Mouse (Mus musculus): ENCODE measurements at regions not wholly inside any gene's neighbourhood (a gene's known extent, or its start where the extent isn't known, plus 50 kb on each side); places are given as distances from the start of the nearest gene placed in this dataset.
"Not testable (repeated sequence)": the region's sequence is repeated elsewhere in the genome, so short reads cannot be mapped to it uniquely, and the experiment has no call there.

DNA sequence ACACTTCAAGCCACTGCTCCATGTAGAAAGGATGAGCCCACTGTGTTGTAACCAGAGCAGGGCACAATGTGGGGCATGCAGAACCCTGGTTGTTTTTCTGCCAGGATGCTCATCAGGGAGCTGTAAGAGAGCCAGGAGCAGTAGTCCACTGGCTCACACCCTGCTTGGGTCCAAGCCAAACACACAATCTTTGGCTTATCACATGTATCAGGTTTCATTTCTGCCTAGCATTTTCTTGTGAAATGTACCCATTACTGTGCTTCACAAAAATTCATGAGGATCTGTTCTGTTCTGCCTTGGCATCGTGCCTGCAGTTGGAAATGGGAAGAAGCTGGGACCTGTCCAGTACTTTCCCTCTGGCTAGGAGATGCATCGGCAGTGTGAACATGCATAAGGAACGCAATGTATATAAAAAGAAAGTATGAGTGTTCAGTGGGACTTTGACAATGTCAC, 491.6 kb upstream of the Igfbp3 start:
- peak; percentile 81 to 87 for DNase-seq

DNA sequence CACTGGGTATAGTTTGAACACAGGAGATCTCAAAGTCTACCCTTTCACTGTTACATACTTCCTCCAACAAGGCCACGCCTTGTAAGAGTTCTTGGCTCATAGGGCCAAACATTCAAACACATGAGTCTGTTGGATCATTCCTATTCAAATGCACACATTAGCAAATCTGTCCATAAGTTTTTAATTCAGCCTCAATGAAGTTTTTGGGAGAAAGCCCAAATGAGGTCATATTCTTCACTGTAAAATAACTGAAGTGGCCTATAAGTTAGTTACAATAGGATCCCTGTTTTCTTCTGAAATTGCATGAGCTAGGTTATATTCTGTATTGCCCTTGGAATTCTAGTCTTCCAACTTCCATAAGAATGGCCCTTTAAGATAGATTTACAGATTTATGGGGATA, 483.9 kb upstream of the Igfbp3 start:
- DNase-seq: no peak

DNA sequence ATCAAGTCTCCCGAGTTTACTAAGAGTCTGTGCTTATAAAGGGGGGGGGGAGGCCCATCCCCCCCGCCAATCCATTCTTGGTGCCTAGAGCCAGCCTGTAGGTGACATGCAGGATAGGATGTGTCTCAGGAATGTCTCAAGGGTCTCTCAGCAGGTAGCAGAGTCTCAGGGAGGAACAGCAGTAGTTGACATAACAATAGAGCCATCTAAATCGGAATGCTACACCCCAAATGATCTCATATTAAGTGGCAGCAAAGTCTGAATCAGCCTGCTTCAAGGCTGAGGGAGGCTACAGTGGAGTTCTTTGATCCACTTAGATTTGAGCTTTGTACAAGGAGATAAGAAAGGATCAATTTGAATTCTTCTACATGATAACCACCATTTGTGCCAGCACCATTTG, 476.0 kb upstream of the Igfbp3 start:
- not testable (repeated sequence) for DNase-seq

DNA sequence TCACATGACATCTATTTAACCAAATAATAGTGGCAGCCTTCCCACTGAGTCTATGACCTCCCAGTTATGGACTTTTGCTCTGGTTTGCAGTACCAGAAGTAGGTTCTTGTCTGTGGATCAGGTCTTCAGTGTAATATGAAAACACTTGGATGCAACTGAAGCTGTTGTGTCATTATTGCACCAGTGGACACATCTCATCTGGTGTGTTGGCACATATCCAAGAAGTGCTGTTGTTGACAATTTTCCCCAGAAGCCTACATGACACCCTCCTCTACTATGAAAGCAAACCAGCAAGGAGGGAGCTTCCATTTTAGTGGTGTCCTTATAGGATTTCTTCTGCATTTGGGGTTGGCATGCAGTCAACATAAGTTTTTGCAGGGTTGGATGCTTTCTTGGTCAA, 459.1 kb upstream of the Igfbp3 start:
- no peak for DNase-seq

DNA sequence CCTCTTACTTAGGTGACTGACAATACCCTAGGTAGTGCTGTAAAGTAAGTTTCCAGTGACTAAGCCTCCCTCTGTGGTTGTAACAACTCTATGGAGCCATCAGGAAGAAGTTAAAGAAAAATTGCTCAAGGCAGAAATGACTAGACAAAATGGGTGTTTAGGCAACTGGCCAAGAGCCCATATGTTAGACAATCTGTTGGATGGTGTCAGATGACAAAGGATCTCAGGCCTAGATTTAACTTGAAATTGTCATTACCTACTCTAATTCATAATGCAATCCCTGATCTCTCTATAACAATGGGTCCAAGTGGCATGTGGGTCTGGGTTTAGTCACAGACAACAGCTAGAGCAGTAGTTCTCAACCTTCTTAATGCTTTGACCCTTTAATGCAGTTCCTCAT, 416.9 kb upstream of the Igfbp3 start:
- DNase-seq: peak; percentile 55 to 62

DNA sequence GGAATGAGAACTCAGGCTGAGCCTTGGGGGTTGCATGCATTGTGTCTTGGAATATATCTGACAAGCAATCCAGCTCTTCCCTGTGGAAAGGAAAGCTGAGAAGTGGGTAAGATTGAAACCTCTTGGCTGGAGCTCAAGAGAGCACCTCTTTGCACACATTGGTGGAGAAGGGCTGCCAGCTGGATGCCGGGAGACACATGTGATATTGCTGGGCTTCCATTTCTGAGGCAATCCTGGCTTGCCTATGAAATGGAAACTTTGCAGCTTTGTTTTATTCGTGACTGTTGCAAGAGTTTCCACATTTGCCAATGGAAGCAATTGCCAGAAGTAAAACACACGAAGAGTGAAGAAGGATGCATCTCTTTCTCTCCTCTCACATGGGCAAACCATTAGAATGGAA, 411.5 kb upstream of the Igfbp3 start:
- DNase-seq: no peak

DNA sequence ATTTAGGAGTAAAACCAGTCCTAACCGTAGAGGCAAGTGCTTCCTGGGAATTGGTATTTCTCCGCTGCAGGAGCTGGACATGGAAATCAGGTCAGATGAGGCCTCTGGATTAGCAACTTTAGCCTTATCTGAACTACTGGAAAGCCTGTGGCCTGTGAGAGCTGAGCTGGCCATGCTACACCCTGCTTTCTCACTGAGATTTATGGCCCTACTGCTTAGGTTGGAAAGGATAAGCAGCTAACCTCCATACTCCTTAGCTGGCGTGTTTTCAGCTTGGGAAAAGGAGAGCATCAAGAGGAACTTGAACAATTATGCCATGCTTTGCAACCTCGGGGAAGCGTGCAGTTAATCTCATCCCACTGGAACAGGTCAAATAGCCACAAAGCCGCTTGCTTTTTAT, 406.6 kb upstream of the Igfbp3 start:
- no peak for DNase-seq

DNA sequence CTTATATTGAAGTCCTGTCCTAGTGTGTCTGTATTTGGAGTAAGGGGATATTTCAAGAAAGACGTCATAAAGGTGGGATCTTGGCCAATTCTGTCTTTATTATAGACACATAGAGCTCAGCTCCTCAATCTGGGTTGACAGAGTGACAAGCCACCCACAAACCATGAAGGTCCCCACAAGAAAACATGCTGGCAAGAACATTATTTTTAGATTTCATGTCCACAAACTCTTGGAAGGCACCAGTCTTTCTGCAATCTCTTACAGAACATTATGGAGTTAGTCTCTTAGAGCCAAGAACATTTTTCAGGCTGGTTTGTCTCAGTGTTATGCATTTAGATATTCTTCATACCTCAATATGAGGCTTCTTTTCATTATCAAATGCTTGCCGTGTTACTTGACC, 397.0 kb upstream of the Igfbp3 start:
- DNase-seq: no peak

DNA sequence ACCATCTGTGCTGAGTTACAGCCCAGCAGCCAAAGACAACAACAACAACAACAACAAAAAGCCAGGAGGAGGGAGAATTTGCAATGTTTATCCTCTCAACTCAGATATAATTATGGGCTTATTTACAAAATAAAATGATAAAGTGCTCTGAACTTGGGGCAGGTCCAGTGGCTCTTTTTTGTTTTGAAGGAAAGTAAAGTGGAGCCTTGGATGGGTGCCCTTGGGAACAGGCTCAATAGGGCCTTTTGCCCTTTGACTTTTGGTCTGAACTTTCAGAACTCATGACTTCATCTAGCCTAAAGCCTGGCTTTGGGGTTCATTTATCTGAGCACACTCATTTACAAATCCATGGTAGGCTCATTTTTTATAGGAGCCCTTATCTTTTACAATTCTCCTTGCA, 396.2 kb upstream of the Igfbp3 start:
- DNase-seq: no peak

DNA sequence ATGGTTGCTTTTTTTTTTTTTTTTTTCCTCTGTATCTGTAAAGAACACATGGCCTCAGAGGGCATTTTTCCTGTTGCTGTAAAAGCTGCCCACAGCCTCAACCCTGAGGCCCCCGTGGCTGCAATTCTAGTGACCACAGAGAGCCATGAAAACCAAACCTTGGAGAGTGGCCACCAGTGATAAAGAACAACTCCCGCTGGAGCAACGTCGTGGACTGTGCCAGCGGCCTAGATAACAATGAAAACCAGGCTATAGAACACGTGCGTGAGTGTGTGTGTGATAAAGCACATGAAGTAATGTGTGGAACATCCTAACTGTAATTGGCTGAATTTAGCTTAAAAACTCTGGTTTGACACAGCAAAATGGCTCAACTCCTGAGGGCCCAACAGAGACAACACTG, 392.9 kb upstream of the Igfbp3 start:
- DNase-seq: no peak

DNA sequence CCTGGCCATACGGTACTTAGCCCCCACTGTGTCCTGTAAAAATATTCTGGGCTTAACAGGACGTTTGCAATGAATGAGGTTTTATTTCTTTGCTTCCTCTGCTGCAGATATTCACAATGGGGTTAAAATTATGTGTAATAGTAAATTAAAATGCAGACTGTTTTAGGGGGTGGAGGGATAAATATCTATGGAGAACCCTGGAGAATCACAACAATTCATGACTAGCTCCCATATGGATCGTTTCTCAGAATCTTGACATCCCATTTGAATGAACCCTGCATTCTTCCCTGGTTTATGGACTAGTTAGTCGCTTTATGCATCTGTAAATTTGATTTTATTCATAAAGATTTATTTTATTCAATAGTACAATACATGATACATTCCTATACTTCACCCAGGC, 378.3 kb upstream of the Igfbp3 start:
- DNase-seq: no peak

DNA sequence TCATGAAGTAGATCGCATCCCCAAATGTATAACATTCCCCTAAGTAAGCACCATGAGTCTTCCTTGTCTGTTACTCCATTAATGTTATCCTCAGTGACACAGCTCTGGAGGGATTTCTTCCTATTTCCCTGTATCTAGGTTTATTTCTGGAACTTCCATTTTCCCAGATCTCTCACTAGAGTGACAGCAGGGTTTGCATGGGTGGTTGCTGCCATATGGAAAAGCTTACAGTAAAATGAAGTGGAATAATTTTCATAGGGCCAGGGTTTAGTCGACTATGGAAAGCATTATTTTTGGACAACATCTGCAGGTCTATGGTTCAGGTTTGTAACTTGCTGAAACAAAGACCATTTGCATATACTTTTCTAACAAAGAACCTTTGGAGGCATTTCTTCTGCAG, 369.6 kb upstream of the Igfbp3 start:
- DNase-seq: no peak

DNA sequence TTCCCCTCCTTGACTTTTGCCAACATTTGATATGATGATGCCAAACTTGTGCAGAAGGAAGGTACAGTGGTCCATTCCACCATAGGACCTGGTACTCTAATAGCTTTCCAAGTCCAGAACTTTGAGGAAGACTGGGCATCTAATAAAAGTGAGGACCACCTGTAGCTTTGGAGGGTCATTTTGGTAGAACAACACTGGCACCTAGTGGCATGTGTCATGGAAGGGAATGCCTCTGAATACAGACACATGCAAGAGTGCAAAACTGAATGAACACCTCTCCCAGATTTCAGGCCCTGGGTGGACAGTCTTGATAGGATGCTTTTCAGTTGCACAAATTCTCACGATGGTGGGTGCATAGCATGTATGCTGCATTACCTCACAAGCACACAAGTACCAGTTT, 354.8 kb upstream of the Igfbp3 start:
- peak in 1 of 2 experiments; percentile 6 for DNase-seq

DNA sequence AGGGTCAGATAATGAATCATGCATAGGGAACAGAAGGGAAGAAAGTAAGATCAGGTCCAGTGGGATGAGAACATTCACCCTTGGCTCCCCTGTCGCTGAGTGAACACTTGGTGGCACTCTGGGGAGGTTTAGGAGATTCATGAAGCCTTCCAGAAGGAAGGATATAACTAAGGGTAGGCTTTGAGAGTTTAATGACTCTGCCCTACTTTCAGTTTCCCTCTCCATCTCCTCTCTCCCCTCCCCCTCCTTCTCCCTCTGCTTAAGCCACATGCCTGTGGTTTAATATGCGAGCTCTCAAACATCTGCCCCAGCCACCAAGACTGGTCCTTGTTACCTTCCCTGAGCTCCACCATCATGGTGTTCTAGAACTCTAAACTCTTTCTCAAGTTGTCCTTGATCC, 348.3 kb upstream of the Igfbp3 start:
- no peak for DNase-seq

DNA sequence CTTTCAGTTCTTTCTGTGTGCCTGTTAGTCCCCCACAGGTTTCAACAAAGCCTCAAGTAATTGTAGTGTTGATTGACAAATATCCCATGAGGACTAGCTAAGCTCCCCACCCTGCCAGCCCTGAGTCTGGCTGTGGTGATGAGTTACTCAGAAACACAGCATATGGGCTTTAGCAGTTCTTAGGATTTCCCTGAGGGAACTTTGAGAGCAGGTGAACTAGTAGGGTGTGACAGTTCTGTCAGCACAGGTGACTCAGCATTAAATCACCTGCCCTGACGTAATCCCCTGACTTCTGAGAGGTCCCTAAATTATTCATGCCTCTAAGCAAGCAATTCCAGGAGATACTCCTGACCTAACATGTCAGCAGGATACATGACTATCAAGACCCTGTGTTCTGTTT, 347.7 kb upstream of the Igfbp3 start:
- no peak for DNase-seq

DNA sequence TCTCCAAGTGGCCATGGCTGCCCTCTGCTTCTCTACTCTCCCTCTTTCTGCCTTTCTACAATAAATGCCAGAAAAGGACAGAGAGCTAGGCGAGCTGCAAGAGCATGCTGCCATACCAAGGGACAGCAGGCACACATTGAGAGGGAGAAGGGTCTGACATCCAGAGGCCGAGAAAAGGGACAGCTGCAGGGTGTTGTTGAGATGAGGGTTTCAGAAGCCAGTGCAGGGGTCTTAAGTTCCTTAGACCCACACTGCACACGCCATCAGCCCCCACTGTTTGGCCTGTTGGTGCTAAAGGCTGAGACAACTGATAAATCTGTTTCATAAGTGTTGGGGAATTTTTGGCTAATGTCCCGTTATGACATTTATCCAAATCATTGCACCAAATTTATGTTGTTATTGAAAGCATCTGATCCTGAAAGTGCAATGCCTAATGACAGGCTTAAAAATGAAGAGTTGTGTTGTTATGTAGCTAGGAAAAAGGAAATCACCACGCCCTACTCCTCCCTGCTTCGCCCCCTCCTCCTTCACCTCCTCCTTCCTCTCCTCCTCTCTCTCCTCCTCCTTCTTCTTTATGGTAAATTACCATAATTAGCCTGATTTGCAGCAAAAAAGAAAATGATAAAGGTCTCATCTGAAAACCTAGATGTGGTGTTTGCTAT, 342.0 kb upstream of the Igfbp3 start:
- DNase-seq: no peak

DNA sequence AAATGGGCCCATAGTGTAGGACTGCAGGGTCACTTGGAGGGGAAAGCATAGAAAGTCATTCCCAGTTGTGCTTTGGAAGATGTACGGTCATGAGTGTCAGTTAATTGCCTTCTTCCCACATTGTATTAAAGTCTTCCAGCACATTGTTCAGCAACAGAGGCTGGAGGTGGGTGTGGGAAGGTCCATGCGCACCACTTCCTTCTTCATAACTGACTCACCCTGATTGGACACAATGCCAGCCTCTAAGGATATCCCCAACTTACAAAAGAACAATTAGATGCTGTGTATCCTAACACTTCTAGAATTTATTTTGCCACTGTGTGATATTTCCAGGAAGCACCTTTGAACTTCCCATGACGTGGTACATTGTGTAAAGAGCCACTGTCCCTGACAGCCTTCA, 338.4 kb upstream of the Igfbp3 start:
- DNase-seq: no peak

DNA sequence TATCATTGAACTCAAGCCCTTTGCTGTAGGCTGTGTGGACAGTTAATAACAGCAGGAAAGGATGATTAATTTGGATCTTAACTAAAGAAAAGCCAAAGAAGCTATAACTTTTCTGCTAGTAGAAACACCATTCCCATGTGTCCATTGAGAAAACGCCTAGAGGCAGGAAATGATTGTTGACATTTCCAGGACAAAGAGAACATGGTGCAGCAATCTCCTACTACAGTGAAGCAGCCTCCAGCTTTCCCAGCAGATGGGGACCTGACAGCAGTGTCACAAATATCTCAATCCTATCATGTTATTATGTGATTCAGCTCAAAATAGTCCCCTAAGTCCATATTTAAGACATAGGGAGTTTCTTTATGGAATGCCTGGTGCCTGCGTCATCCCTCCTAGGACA, 334.1 kb upstream of the Igfbp3 start:
- no peak for DNase-seq

DNA sequence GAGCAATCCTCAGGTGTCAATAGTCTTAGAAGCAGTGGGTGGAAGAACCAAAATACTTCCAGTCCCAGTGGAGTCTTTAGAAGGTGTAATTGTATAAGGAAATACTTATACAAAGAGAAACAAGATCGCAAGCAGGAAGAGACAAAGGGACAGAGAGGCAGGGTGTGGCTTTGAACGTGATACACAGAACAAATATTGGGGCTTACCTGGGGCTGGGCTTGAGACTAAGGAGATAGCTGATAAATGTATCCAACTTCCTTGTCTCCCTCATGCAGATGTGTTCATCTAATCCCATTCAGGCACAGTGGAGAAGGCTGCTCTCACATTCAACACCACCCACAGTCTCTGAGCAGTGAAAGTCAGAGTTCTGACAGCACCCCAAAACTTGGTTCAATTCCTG, 331.9 kb upstream of the Igfbp3 start:
- no peak for DNase-seq

DNA sequence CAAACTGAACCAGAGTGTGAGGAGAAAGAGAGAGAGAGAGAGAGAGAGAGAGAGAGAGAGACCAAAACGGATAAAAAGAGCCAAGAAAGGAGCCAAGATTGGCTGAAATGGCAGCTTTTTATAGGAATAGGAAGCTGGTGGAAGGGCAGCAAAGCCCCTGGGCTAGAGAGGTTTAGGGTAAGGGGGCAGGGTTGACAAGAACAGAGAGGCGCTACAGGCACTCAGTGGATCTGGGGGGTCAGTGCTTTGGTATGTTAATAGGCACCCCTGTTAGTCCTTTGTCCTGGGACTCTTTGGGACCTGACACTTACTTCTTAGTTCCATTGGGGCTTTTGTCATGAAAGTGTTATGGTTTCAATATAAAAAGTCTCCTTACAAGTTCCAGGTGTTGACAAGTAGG, 320.9 kb upstream of the Igfbp3 start:
- DNase-seq: no peak

DNA sequence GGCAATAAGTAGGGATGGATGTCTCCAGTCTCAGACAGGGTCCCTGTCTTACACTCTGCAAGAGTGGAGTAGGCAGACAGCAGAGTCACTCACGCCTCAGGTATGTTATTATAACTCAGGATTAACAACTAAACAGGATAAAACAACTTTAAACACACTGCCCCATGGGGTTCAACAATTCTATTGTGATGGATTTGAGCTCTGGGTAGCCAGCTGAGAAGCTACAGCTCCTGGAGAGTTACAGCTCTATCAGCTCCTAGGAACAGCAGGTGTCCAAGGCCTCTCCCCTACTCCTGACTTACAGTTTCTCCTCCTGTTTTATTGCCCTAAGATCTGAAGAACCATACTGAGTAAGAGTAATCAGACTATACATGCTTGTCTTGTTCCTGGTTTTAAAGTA, 319.6 kb upstream of the Igfbp3 start:
- DNase-seq: no peak

DNA sequence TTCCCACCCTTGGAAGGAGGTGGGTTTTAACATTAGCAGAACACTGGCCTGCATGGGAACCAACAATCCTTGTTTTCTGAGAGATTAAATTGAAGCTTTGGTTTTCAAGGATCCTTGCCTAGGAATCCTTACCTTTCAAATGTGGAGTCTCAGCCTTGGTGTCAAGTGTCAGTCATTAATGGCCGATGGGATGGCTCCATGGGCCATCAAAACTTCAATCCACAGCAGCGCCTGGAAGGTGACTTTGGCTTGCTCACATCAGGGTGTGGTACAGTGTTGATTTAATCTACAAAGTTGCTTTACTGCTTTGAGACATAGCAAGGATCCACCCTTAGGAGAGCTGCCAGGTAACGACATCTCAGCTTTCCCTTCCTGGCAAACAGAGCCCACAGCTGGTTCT, 318.1 kb upstream of the Igfbp3 start:
- no peak for DNase-seq

DNA sequence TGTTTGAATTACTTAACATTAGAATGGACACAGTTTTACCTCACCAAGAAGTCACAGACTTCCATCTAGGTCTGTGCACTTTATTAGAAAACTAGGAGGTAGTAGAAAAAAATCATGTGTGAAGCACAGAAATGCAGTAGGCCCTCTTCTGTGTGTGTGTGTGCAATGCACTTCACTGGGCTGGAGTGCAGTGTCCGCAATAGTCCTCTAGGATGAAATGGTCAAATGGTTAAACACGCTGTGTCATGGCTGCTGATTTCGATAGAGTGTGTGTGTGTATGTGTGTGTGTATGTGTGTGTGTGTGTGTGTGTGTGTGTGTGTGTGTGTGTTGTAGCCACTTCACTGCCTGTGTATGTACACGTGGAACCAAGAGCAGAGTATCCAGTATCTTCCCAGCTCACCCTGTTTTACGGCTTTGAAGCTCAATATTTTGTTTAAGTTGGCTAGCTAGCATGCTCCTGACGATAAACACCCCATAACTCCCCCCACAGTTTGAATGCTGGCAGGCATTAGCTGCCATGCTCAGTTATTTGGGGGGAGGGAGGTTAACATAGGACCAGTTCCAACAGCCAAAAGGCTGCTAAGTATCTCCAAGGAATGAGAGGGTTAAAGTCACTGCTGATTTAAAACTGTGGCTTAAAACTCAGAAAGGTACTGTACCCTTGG, 316.9 kb upstream of the Igfbp3 start:
- no peak for DNase-seq

DNA sequence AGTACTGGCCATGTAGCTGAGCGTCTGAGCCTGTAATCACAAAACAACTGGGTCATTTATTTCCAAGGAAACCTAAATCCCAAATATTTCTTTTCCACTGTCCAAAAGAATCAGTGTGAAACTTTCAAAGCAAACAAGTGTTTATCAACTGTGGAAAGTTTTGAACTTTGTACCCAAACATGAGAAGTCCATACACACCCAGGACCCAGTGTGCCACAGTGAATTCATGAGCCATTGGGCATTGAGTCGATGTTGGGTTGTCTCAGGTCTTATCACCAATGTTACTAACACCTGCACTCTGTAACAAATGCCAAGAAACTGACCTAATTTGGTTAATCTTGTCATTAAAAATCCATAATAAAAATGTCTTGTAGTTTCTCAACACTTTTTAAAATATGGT, 305.8 kb upstream of the Igfbp3 start:
- no peak for DNase-seq

DNA sequence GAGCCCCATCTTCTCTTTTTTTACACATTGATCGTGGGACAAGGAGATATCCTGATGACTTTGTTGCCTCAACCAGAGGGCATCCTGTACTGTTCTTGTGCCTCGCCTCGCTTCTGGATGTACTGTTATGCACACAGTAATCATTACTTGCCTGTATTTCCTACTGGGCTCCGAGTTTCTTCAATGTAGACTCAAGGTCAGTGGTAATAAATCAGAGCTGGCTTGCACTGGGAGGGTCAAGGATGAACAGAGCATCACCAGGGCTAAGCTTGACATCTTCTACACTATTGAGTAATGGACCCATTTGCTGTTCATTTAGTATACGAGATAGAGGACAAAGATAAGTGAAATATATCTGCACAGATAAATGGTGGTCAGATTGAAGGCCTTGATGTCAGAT, 295.1 kb upstream of the Igfbp3 start:
- DNase-seq: no peak
